Mouse (Mus musculus) NIH3T3 (cell line): ENCODE measurements around the gene Ralgps1.

Experiments
- DNase-seq: peaks from one replicate; pipeline ENCODE4 v3.0.0-alpha.2; 2012; ENCODE audit warnings: low read depth

Gene Ralgps1

DNA sequence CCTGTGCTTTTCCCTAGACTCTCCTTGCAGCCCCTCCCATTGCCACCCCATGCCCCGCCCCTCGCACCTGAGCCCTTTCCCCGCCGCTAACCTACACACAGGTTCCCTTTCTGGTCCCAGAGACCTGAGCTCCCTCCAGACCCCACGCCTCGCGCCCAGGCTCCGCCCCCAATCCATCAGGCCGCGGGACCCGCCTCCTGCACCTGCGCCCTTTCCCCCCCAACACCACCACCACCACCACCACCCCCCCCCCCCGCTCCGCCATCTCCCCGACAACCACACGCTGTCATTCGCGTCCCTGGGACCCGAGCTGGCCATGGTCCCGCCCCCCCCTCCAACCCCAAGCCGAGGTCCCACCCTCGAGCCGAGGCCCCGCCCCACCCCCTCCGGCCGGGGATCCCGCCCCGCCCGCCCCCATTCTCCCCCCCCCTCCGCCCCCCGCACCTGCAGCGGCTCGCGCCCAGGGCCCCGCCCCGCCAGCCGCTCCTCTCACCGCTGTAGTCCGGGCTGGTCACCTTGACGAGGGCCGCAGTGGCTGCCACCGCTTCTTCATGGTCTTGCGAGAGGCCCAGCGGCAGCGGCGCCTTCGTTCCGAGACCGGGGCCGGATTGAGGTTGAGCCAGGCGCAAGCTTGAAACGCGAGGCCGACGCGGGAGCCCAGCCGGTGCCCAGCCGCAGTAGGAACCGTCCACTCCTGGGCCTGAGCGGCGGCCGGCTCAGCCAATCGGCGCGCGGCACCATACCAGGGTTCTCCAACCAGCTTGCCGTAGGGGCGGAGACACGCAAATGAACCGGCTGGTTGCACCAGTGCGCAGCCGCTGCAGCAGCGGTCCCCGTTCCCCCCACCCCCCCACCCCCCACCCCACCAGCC, at the start of gene Ralgps1:
Ralgps1 (minus strand) TSS at position 710 of the 871 bp plus-strand sequence.
- DNase-seq, result peak; percentile 98

- DNase-seq, result no peak
These were observed 46.2 kb upstream of the Ralgps1 start for GRCm38 (mm10) chr2:33417454-33417853.

- DNase-seq, result no peak
These were observed 42.7 kb upstream of the Ralgps1 start for GRCm38 (mm10) chr2:33414019-33414418.

GRCm38 (mm10) chr2:33412111-33412510, 40.8 kb upstream of the Ralgps1 start:
- DNase-seq, result no peak

GRCm38 (mm10) chr2:33403511-33404003, 32.3 kb upstream of the Ralgps1 start:
- DNase-seq, result no peak

GRCm38 (mm10) chr2:33402638-33403037, 31.4 kb upstream of the Ralgps1 start:
- no peak for DNase-seq

DNA sequence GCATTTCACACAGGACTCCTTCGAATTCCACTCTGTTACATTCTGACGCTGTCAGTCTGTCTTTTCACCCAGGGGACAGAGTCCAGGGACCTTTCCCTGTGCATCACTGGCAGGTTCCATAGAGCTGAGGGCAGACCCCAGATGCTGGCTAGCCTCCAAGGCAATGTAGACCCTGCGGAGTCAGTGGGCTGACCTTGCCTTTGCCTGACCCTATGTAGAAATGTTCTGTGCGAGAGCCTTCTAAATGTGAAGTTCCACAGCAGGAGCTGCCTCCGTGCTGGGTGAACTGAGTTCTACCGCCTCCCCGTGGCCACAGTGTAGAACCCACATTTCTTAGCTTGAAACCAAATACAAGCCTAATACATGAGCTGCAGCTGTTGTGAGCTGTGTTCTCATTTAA, 30.9 kb upstream of the Ralgps1 start:
- peak; percentile 86 for DNase-seq

- peak; percentile 49 for DNase-seq
These were observed 29.9 kb upstream of the Ralgps1 start for GRCm38 (mm10) chr2:33401217-33401616.

DNA sequence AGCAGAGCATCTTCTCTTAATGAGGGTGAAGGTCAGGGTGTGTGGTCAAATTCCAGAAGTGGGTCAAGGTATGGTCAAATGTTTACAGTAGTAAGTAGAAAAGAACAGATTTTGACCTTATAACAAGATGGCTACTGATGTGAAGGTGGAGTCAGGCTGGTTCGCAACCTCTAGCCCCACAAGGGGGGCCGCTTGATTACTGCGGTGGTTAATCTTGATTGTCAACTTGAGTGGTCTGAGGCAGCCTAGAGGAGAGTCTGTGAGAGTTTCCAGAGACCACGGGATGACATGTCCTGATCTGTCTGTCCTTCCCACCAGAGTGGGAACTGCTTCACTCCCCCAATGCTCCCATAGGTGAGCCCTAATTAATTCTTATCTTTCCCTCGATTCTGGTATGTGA, 29.3 kb upstream of the Ralgps1 start:
- DNase-seq, result no peak

DNA sequence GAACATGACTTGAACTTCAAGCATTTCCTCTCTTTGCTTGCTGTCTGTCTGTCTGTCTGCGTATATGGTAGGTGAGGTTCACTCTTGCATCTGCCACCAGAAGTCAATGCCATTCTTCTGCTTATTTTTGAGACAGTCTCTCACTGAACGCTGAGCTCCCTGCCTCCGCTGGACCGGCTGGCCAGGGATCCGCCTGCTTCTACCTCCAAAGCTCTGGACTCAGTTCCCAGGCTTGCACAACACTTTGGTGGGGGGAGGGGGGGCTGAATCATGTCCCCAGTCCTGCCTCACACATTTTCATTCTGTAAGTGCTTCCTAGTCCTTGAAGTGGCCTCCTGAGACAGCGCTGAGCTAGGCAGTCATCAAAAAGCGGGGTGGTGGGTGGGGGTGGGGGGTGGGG, 27.8 kb upstream of the Ralgps1 start:
- DNase-seq, result peak; percentile 73

- DNase-seq, result no peak
These were observed 25.8 kb upstream of the Ralgps1 start for GRCm38 (mm10) chr2:33397036-33397435.

- no peak for DNase-seq
These were observed 23.8 kb upstream of the Ralgps1 start for GRCm38 (mm10) chr2:33395053-33395452.

DNA sequence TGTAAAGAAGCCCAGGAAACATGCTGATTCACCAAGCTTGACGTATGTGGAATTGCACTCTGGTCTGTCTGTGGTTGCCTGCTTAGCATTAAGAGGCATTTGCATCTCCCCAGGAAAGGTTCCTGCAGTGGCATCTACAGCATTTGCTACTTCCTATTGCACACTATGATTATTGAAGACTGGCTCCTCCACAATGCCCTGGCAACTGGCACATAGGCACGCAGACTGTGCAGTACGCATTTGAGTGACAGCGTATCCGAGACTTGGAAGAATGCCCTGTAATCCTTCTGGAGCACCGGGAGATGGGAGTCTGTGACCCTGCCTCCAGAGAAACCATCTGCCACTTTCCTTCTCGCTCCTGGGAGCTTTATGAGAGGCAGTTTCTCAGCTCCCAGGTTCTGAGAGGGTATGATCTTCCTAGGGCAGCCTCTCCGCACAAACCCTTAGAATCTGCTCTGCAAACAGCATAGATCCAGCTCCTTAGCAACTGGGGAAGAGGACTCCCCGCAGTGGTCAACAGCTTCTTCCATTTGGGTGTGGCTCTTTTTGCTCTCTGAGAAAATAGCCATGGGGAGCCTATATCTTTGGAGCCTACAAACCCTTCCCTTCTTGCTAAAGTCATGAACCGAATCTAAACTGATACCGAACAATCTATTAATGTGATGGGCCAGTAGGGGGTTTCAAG, 22.8 kb upstream of the Ralgps1 start:
- no peak for DNase-seq

DNA sequence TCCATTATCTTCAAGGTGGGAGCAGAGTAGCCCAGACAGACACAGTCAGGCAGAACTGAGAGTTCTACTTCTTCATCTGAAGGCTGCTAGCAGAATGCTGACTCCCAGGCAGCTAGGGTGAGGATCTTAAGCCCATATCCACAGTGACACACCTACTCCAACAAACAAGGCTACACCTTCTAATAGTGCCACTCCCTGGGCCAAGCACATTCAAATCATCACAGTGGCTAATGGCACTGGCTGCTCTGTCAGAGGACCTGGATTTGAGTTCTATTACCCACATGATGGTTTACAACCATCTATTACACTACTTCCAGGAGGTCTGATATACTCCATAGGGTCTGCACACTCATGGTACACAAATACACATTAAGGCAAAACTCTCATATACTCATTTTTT, 21.7 kb upstream of the Ralgps1 start:
- DNase-seq, result no peak

- DNase-seq, result no peak
These were observed 542 bp upstream of the Ralgps1 start for GRCm38 (mm10) chr2:33371648-33372408.

GRCm38 (mm10) chr2:33370276-33370776, 960 bp downstream of the Ralgps1 start:
- no peak for DNase-seq

DNA sequence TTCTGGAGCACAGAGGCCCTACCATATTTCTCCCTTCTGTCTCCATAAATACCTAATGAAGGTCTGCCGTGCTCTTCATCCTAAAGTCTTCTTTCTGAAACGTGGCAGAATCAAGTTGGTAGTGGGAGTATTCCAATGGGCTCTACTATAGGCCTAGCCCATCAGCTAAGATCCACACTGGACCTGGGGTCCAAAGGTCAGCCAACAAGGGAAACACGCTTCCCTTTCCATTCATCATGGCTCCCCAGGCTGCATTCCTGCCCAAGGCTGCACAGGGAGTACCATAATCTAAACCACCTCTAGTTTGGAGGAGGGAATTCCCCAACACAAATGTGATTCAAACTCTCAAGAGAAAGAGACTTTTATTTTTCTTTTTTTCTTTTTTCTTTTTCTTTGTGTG, 1.8 kb downstream of the Ralgps1 start:
- DNase-seq, result no peak

DNA sequence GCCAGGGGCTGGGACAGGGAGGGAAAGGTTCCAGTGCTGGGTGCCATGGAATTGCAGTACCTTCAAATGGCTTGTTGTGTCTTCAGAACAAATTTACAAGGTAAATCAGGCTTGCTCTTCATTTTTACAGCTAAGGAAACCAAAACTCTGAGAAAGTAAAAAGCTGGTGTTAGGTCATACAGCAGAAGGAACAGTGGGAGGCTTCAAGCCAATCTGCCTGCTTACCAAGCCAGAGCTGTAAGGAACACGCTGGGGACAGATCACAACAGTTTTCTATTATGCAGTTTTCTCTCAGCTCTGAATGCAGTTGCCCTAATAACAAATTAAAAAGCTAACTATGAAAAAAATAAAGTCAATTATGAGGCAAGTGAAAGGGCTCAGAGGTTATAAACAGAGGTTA, 2.8 kb downstream of the Ralgps1 start:
- DNase-seq, result no peak

DNA sequence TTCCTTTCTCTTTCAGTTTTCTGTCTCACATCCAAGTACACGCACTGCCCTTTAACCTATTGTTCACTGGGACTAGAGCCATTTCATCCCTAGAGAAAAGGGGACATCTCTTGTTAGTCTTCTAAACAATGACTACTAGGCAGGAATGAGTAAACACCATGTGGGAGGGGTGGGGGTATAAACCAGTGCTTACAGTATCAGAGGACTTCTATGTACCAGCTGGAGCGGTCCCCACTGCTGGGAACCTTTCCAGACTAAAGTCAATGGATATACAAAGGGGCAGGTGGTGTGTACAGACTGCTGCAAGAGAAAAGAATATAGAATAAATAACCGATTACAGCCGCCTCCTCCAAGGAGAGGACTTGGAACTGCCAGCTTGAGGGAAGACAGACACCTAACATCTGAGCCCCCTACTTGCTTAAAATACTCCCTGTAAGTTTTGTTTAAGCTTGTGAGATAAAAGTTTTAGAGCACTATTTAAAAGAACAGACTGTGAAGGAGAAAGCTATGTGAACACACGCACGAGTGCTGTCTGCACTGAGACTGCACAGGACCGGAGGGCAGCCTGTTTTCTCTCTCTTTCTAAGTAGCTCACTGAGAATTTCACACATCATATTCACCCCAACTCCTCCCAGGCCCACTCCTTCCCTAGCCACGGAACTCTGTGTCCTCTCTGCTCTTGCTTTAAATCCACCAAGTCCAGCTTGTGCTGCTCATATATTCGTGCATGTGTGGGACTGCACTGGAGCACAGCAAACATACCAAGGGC, 5.4 kb downstream of the Ralgps1 start:
- DNase-seq, result no peak

DNA sequence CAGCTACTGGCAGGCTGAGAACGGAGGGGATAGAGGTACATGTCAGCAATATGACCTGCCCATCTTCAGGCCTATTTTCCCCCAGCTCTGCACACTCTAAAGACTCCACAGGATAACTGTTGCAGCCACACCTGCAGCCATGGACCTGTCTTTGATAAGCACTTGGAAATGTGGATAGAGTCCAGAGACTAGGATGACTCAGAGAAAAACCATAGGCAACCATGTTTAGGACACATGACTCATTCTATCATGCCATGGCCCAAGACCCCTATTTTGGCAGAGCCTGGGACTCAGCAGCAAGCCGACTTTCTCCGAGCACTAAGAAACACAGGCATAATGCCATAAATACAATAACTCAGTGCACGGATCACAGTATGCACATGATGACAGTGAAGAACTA, 6.6 kb downstream of the Ralgps1 start:
- DNase-seq, result peak; percentile 63

DNA sequence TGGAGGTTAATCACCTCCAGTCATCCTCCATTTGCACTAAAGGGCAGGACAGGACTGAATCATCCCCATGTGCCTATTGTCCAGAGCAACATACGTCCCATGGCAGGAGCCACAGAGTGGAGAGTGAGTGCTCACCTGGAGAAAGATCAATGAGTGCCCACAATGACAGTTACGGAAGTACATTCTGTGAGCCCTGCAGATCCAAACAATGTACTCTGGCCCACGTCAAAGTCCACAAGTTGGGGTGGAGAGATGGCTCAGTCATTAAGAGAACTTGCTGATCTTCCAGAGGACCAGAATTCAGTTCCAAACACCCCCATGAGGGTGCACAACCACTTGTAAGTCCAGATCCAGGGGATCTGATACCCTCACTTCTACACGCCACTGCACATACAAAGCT, 7.4 kb downstream of the Ralgps1 start:
- no peak for DNase-seq
